Mouse (Mus musculus): ENCODE data around the gene Cdc6. TPM values are rescaled to one million over a fixed set of nuclear protein-coding genes. Genes with fewer than 3 reads are reported as not detected.
A peak's percentile ranks its signal among the peaks of the same experiment; 100 is the strongest.

The Cdc6 gene
- polyA plus RNA-seq (2015; fragmentation: Nextera tagmentation; extraction: Ambion mirVana): 21.1 and 22.9 TPM in 2 replicates

DNA sequence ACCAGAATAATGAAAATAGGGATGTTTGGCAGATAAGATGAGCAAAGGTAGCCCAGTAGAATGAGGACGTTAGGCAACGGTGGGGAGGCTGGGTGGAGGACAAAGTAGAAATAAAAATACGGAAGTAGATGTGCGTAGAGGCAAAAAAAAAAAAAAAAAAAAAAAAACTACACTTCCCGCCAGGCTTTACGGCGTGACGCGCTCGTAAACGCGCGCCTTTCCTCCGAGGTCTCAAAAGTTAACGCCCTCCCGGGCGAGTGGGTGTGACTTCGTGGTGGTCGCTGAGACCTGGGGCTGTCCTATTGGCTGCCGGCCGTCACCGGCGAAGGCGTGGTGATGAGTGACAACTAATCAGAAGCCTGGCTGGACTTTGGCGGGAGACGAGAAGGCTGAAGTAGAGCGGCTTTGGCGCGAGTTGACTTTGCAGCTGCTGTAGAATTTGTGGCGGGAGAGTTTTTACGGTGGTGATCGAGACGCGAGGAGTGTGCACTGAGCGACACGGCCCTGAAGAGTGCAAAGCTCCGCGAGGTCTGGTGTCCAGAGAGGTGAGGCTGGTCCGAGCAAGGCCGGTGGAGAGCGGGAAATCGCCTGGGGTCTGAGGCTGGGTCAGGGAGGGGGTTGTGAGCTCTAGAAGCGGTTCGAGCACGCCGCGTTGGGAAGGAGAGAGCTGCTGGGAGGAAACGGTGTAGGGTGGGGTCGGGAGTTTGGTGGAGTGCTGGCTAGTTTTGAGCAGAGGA, at the start of gene Cdc6:
Gene Cdc6, plus strand, starts transcription at position 365 of the 737 bp plus-strand sequence.
- H3K4me3 ChIP-seq: peak within 1 kb of the TSS; percentile 68
- peak within 1 kb of the TSS; percentile 96 for H3K4me2 ChIP-seq
- under 1% methylated on average over 49 of the region's 49 CpGs for WGBS
- peaks cover 64% of the 10 kb centered on the region for H3K4me1 ChIP-seq
- no peaks in the 10 kb centered on the region for H3K27me3 ChIP-seq (replicated peaks)
- H3K27ac ChIP-seq (replicated peaks): peak within 1 kb of the TSS; percentile 55
- peak within 1 kb of the TSS; percentile 84 for H3K9ac ChIP-seq
- ATAC-seq (ENCODE audit: extremely low read depth, insufficient number of reproducible peaks, low FRiP score, low TSS enrichment): peak; percentile 95
- peaks cover 35% of the 10 kb centered on the region for H3K36me3 ChIP-seq
- no peaks in the 10 kb centered on the region for H3K9me3 ChIP-seq

DNA sequence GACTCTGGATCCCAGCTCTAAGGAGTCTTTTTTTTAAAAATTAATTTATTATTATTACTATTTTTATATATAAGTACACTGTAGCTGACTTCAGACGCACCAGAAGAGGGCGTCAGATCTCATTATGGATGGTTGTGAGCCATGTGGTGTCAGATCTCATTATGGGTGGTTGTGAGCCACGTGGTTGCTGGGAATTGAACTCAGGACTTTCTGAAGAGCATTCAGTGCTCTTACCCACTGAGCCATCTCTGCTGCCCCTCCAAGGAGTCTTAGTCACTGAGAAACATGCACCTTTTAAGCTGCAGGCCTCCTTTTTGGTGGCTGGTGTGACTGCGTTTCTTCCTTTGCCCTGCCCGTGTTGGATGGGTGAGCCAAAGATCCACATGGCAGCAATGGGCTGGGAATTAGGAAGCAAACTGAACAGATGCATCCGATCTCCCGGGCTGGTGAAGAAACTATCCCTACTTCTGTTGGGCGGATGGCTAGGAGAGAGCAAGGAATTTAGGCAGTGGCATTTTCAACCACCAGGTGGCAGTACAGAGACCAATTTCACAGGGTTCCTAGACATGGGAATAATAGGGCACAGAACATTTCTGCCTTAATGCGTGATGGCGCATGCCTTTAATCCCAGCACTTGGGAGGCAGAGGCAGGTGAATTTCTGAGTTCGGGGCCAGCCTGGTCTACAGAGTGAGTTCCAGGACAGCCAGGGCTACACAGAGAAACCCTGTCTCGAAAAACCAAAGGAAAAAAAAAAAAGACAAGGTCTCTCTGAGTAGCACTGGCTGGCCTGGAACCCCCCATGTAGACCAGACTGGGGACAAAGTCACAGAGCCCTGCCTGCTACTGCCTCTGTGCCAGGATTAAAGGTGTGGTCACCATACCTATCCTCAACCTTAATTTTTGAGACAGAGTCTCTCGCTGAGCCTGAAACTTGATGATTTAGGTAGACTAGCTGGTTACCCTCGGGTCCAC, 48.6 kb upstream of the Cdc6 start:
- H3K4me2 ChIP-seq: peak overlapping the region; percentile 29; the same call in 1 of the 2 replicates
- H3K4me1 ChIP-seq: peaks cover 9% of the 10 kb centered on the region
- no peak overlapping the region for H3K9ac ChIP-seq
- WGBS: 32% methylated on average over 14 of the region's 14 CpGs
- no peak overlapping the region for H3K4me3 ChIP-seq
- no peak overlapping the region for H3K27ac ChIP-seq (replicated peaks)
- H3K9me3 ChIP-seq: no peaks in the 10 kb centered on the region
- peaks cover 4% of the 10 kb centered on the region; the same call in 1 of the 2 replicates for H3K27me3 ChIP-seq (replicated peaks)
- no peak for ATAC-seq (ENCODE audit: extremely low read depth, insufficient number of reproducible peaks, low FRiP score, low TSS enrichment)
- H3K36me3 ChIP-seq: no peaks in the 10 kb centered on the region

GRCm38 (mm10) chr11:98863028-98863750, 44.4 kb upstream of the Cdc6 start, which contains the start of gene Wipf2:
TSS of gene Wipf2 (plus strand) at chr11:98863638.
- H3K27me3 ChIP-seq (replicated peaks): no peaks in the 10 kb centered on the region
- peak within 1 kb of the TSS; percentile 78 for H3K4me3 ChIP-seq
- peaks cover 16% of the 10 kb centered on the region for H3K4me1 ChIP-seq
- WGBS: 7% methylated on average over 38 of the region's 41 CpGs
- H3K27ac ChIP-seq (replicated peaks): peak within 1 kb of the TSS; percentile 87
- H3K36me3 ChIP-seq: peaks cover 23% of the 10 kb centered on the region
- peak within 1 kb of the TSS; percentile 87 for H3K4me2 ChIP-seq
- peak; percentile 81 for ATAC-seq (ENCODE audit: extremely low read depth, insufficient number of reproducible peaks, low FRiP score, low TSS enrichment)
- H3K9ac ChIP-seq: peak within 1 kb of the TSS; percentile 89
- H3K9me3 ChIP-seq: no peaks in the 10 kb centered on the region

DNA sequence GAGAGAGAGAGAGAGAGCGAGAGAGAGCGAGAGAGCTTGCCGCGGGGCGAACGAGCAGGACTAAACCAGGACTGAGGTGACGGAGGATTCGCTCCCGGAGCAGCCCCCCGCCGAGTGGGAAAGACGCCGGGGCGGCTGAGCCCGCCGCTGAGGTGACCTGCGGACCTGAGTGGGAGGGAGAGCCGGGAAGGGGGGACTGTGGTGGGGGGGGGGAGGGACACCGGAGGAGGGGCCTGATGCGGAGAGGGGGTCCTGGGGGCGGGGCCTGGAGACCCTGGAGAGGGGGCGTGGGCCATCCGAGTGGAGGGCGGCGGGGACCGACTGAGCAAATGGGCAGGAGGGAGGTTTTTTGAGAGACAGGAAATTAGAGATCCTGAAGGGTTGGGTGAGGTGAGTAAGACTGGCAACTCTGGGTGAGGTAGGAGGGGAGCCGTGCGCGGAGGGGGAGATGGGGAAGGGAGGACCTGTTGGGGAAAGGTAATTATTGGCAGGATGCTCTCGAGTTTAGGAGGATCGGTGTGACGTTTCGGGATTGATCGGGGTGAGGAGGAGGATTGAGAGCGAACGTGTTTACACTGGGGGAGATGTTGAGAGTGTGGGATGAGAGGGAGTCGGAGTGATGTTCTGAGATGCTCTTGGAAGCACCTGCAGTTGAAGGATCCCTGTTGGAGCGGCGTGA, 43.7 kb upstream of the Cdc6 start:
- Histone ChIP-seq H3K36me3 (peaks cover 30% of the 10 kb centered on the region), H3K9me3 (no peaks in the 10 kb centered on the region), H3K9ac (peak overlapping the region; percentile 89), H3K4me1 (peaks cover 14% of the 10 kb centered on the region), H3K4me2 (peak overlapping the region; percentile 87), H3K4me3 (peak overlapping the region; percentile 78), H3K27me3 (replicated peaks) (no peaks in the 10 kb centered on the region), H3K27ac (replicated peaks) (peak overlapping the region; percentile 87)
- 1% methylated on average over 38 of the region's 39 CpGs for WGBS
- ATAC-seq (ENCODE audit: extremely low read depth, insufficient number of reproducible peaks, low FRiP score, low TSS enrichment): peak; percentile 72

GRCm38 (mm10) chr11:98867293-98867692, 40.3 kb upstream of the Cdc6 start:
- Histone ChIP-seq H3K27me3 (replicated peaks) (no peaks in the 10 kb centered on the region), H3K4me1 (peaks cover 33% of the 10 kb centered on the region), H3K4me3 (no peak overlapping the region), H3K9me3 (no peaks in the 10 kb centered on the region), H3K27ac (replicated peaks) (no peak overlapping the region), H3K4me2 (no peak overlapping the region), H3K36me3 (peaks cover 40% of the 10 kb centered on the region), H3K9ac (peak overlapping the region; percentile 24; the same call in 1 of the 2 replicates)
- no peak for ATAC-seq (ENCODE audit: extremely low read depth, insufficient number of reproducible peaks, low FRiP score, low TSS enrichment)
- WGBS: 84% methylated on average over 12 of the region's 12 CpGs

GRCm38 (mm10) chr11:98869906-98870305, 37.7 kb upstream of the Cdc6 start:
- H3K4me1 ChIP-seq: peaks cover 22% of the 10 kb centered on the region
- H3K4me2 ChIP-seq: no peak overlapping the region
- 88% methylated on average over 8 of the region's 8 CpGs for WGBS
- no peak overlapping the region for H3K9ac ChIP-seq
- H3K27me3 ChIP-seq (replicated peaks): no peaks in the 10 kb centered on the region
- no peak overlapping the region for H3K4me3 ChIP-seq
- no peak for ATAC-seq (ENCODE audit: extremely low read depth, insufficient number of reproducible peaks, low FRiP score, low TSS enrichment)
- H3K9me3 ChIP-seq: no peaks in the 10 kb centered on the region
- H3K36me3 ChIP-seq: peaks cover 53% of the 10 kb centered on the region
- H3K27ac ChIP-seq (replicated peaks): no peak overlapping the region

DNA sequence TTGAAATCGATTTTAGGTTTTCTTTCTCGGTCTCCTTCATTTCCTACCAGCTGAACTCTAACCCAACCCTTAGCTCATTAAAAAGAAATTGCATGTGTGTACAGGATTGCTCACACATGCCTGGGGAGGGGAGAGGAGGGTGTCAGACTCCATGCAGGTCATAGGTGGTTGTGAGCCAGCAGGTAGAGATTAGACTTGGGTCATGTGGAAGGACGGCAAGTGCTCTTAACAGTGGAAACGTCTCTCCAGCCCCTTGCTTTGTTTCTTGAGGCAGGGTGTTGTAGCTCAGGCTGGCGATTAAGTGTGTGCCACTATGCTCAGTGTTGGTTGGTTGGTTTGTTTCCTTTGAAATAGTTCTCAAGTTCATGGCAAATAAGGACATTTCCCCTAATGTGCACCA, 36.8 kb upstream of the Cdc6 start:
- no peak overlapping the region for H3K4me2 ChIP-seq
- H3K27ac ChIP-seq (replicated peaks): no peak overlapping the region

GRCm38 (mm10) chr11:98871416-98871815, 36.2 kb upstream of the Cdc6 start:
- Histone ChIP-seq H3K4me1 (peaks cover 22% of the 10 kb centered on the region), H3K36me3 (peaks cover 54% of the 10 kb centered on the region), H3K27me3 (replicated peaks) (no peaks in the 10 kb centered on the region), H3K9ac (peak overlapping the region; percentile 60), H3K27ac (replicated peaks) (peak overlapping the region; percentile 80), H3K4me3 (no peak overlapping the region), H3K4me2 (no peak overlapping the region), H3K9me3 (no peaks in the 10 kb centered on the region)
- no peak for ATAC-seq (ENCODE audit: extremely low read depth, insufficient number of reproducible peaks, low FRiP score, low TSS enrichment)
- 54% methylated on average over 4 of the region's 4 CpGs for WGBS

More for the DNA sequence above, 36.8 kb upstream of the Cdc6 start:
- Histone ChIP-seq H3K36me3 (peaks cover 59% of the 10 kb centered on the region), H3K4me1 (peaks cover 22% of the 10 kb centered on the region), H3K4me3 (no peak overlapping the region), H3K9me3 (no peaks in the 10 kb centered on the region), H3K27me3 (replicated peaks) (no peaks in the 10 kb centered on the region), H3K9ac (0 out of 2 replicates have a peak overlapping the region, but pooled peaks have one; percentile 34)
- WGBS: 80% methylated on average over 5 of the region's 5 CpGs
- no peak for ATAC-seq (ENCODE audit: extremely low read depth, insufficient number of reproducible peaks, low FRiP score, low TSS enrichment)

DNA sequence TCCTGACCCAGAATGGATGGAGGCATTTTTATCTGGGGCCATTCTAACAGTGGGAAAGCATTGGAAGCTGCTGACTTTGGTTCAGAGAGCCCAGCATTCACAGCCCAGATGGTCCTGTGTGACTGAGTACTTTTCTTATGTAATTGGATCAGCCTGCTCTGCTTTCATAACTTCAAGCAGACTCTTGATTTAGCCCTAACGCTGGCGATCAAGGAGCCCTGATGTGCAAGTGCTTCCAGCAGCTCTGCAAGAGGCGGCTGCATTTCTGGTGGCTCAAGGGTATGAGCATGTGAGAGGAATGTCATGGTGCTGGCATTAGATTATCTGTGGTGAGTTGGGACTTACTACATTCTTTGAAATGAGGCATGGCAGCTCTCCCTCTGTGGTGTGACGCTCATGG, 35.6 kb upstream of the Cdc6 start:
- ATAC-seq (ENCODE audit: extremely low read depth, insufficient number of reproducible peaks, low FRiP score, low TSS enrichment): no peak
- peak overlapping the region; percentile 80 for H3K27ac ChIP-seq (replicated peaks)
- H3K4me2 ChIP-seq: peak overlapping the region; percentile 24; the same call in 1 of the 2 replicates

DNA sequence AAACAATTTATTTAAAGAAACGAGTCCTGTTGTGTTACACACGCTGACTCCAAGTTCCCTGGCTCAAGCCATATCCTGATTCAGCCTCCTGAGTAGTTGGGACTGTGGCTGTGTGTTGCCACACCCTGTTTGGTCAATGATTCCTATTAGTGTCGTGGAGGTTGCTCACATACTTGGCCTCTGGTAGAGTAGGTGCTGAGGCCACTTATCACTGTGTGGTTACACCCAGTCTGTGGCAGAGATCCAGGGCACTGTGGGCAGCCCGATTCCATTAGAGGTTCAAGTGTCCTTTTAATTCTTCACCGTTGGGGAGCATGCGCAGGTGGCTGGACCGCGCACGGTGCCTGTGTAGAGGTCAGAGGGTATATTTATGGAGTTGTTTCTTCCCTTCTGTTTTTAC, 33.7 kb upstream of the Cdc6 start:
- H3K9ac ChIP-seq: no peak overlapping the region
- H3K27ac ChIP-seq (replicated peaks): no peak overlapping the region
- peaks cover 29% of the 10 kb centered on the region for H3K36me3 ChIP-seq
- ATAC-seq (ENCODE audit: extremely low read depth, insufficient number of reproducible peaks, low FRiP score, low TSS enrichment): no peak
- no peak overlapping the region for H3K4me3 ChIP-seq
- H3K4me1 ChIP-seq: peaks cover 22% of the 10 kb centered on the region
- no peaks in the 10 kb centered on the region for H3K9me3 ChIP-seq
- 81% methylated on average over 9 of the region's 9 CpGs for WGBS
- no peaks in the 10 kb centered on the region for H3K27me3 ChIP-seq (replicated peaks)
- H3K4me2 ChIP-seq: no peak overlapping the region

More for the DNA sequence above, 35.6 kb upstream of the Cdc6 start:
- 37% methylated on average over 4 of the region's 4 CpGs for WGBS
- Histone ChIP-seq H3K4me3 (no peak overlapping the region), H3K36me3 (peaks cover 48% of the 10 kb centered on the region), H3K9me3 (no peaks in the 10 kb centered on the region), H3K9ac (peak overlapping the region; percentile 60), H3K4me1 (peaks cover 22% of the 10 kb centered on the region), H3K27me3 (replicated peaks) (no peaks in the 10 kb centered on the region)
